18 mouse cellular contexts compared by ENCODE assay signal in the genomic region with DNA sequence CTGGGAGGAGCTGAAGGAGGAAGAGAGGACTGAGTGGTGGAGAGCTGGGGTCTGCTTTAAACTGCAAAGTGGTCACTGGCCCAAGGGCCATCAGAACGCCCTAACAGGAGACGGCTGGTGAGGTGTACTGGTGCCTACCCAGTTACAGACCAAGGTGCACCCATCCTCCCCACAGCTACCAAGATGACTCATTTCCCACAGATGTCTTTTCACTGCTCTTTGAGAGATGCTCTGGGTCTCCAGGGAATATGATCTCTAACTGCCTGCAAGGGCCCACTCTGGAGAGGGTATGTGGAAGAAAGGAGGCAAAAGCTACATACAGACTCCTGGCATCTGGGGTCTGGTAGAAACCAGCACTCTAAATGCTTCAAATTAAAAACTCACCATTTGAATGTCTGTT. TPM values are rescaled to one million over a fixed set of nuclear protein-coding genes. Genes with fewer than 3 reads are reported as not detected.
DNase-seq lines count a peak whose midpoint lies in the region; ATAC-seq and TF ChIP-seq lines count a peak whose summit lies in the region.
"Had no signal": no experiment of that assay in that cellular context is flagged by ENCODE, and none has a peak within 500 bp of the region (broad histone marks: within the 10 kb centered on the region; RNA-seq: fewer than 3 reads in every experiment).

No protein-coding gene starts in this region.

- no peak for ATAC-seq in forebrain, postnatal 0 days
- ATAC-seq in forebrain, embryonic 16.5 days = no peak
- ATAC-seq in hindbrain, embryonic 15.5 days (ENCODE audit: low FRiP score, low read depth) = no peak
- no peak for ATAC-seq in hindbrain, embryonic 12.5 days (ENCODE audit: low FRiP score)
- no peak for ATAC-seq in neural tube, embryonic 15.5 days (ENCODE audit: low FRiP score)

- H3ac ChIP-seq in myocyte (ENCODE audit: control insufficient read depth, insufficient read length) = no peak overlapping the region

- H3K9ac ChIP-seq in forebrain, postnatal 0 days = no peak overlapping the region
- H3K9ac ChIP-seq in forebrain, embryonic 16.5 days (replicated peaks; ENCODE audit: low read depth, low read length) = no peak overlapping the region
- H3K9ac ChIP-seq in hindbrain, embryonic 15.5 days = no peak overlapping the region
- H3K9ac ChIP-seq in hindbrain, embryonic 12.5 days = no peak overlapping the region
- no peak overlapping the region for H3K9ac ChIP-seq in neural tube, embryonic 15.5 days (replicated peaks)

- H3K4me2 ChIP-seq in forebrain, postnatal 0 days (ENCODE audit: low read depth) = peak overlapping the region; percentile 97; the same call in 1 of the 2 replicates
- H3K4me2 ChIP-seq in forebrain, embryonic 16.5 days (ENCODE audit: low read length) = no peak overlapping the region
- peak overlapping the region; percentile 79; the same call in 1 of the 2 replicates for H3K4me2 ChIP-seq in hindbrain, embryonic 15.5 days
- H3K4me2 ChIP-seq in hindbrain, embryonic 12.5 days (replicated peaks) = no peak overlapping the region
- H3K4me2 ChIP-seq in neural tube, embryonic 15.5 days = peak overlapping the region; percentile 98; the same call in 1 of the 2 replicates
- peak overlapping the region; percentile 83 for H3K4me2 ChIP-seq in myocyte (ENCODE audit: low read depth)

- TF ChIP-seq CTCF in forebrain, postnatal 0 days (IDR thresholded peaks at IDR 0.05; ENCODE audit: low read depth) = no peak

- no peak for DNase-seq in forebrain, postnatal 0 days
- DNase-seq in neural tube, embryonic 10.5 days (ENCODE audit: extremely low spot score, low spot score) = no peak
- DNase-seq in ovary, postnatal 36 days (ENCODE audit: low spot score) = no peak
- DNase-seq: adrenal gland, adult 2 months; cerebellum, adult 9-11 months; layer of hippocampus, postnatal 36 days; liver; retina, postnatal 1 day; thymus, postnatal 36 days had no signal

- no peaks in the 10 kb centered on the region for H3K79me2 ChIP-seq in myocyte (ENCODE audit: control insufficient read depth, insufficient read depth)

- no peak for TF ChIP-seq POLR2A in myocyte (IDR thresholded peaks at IDR 0.05; ENCODE audit: insufficient read length, low read depth)

- no peak overlapping the region for H3K4me3 ChIP-seq in forebrain, postnatal 0 days (ENCODE audit: low read depth, low read length)
- H3K4me3 ChIP-seq in forebrain, embryonic 16.5 days (replicated peaks; ENCODE audit: low read length) = no peak overlapping the region
- H3K4me3 ChIP-seq in hindbrain, embryonic 15.5 days = no peak overlapping the region
- H3K4me3 ChIP-seq in hindbrain, embryonic 12.5 days = no peak overlapping the region
- H3K4me3 ChIP-seq in neural tube, embryonic 15.5 days (replicated peaks) = no peak overlapping the region; the same call in 1 of the 2 replicates
- H3K4me3 ChIP-seq in myocyte = no peak overlapping the region

- H3K36me3 ChIP-seq in forebrain, postnatal 0 days (ENCODE audit: insufficient read depth) = no peaks in the 10 kb centered on the region
- no peaks in the 10 kb centered on the region for H3K36me3 ChIP-seq in forebrain, embryonic 16.5 days (ENCODE audit: control insufficient read depth, insufficient read depth)
- no peaks in the 10 kb centered on the region for H3K36me3 ChIP-seq in hindbrain, embryonic 15.5 days
- H3K36me3 ChIP-seq in hindbrain, embryonic 12.5 days = no peaks in the 10 kb centered on the region
- no peaks in the 10 kb centered on the region for H3K36me3 ChIP-seq in neural tube, embryonic 15.5 days
- H3K36me3 ChIP-seq in myocyte (ENCODE audit: control insufficient read depth, insufficient read depth) = no peaks in the 10 kb centered on the region
- H3K36me3 ChIP-seq: heart, embryonic 12.5 days had no signal

- 78% methylated on average over 2 of the region's 2 CpGs for WGBS in forebrain, postnatal 0 days
- 77% methylated on average over 2 of the region's 2 CpGs for WGBS in forebrain, embryonic 16.5 days
- WGBS in hindbrain, embryonic 15.5 days = 89% methylated on average over 2 of the region's 2 CpGs
- 76% methylated on average over 2 of the region's 2 CpGs for WGBS in hindbrain, embryonic 12.5 days
- 81% methylated on average over 2 of the region's 2 CpGs for WGBS in neural tube, embryonic 15.5 days

- no peaks in the 10 kb centered on the region for H3K4me1 ChIP-seq in forebrain, postnatal 0 days (ENCODE audit: insufficient read depth)
- H3K4me1 ChIP-seq in forebrain, embryonic 16.5 days (replicated peaks; ENCODE audit: control insufficient read depth, insufficient read depth, low read length) = peaks cover 6% of the 10 kb centered on the region
- H3K4me1 ChIP-seq in hindbrain, embryonic 15.5 days (replicated peaks) = peaks cover 6% of the 10 kb centered on the region; the same call in 1 of the 2 replicates
- peaks cover 12% of the 10 kb centered on the region for H3K4me1 ChIP-seq in hindbrain, embryonic 12.5 days
- peaks cover 15% of the 10 kb centered on the region for H3K4me1 ChIP-seq in neural tube, embryonic 15.5 days

- H3K27me3 ChIP-seq in forebrain, postnatal 0 days (ENCODE audit: insufficient read depth, low read length) = no peaks in the 10 kb centered on the region
- peaks cover 7% of the 10 kb centered on the region; the same call in 1 of the 2 replicates for H3K27me3 ChIP-seq in forebrain, embryonic 16.5 days (replicated peaks; ENCODE audit: control insufficient read depth, insufficient read depth, low read length)
- peaks cover 10% of the 10 kb centered on the region; the same call in 1 of the 2 replicates for H3K27me3 ChIP-seq in hindbrain, embryonic 15.5 days
- H3K27me3 ChIP-seq in hindbrain, embryonic 12.5 days = peaks cover 35% of the 10 kb centered on the region
- peaks cover 15% of the 10 kb centered on the region; the same call in 1 of the 2 replicates for H3K27me3 ChIP-seq in neural tube, embryonic 15.5 days (replicated peaks)
- H3K27me3 ChIP-seq in myocyte (ENCODE audit: control insufficient read depth, insufficient read depth, insufficient read length) = peaks cover 5% of the 10 kb centered on the region

- no peak overlapping the region for H3K27ac ChIP-seq in forebrain, postnatal 0 days (ENCODE audit: low read depth, low read length)
- H3K27ac ChIP-seq in forebrain, embryonic 16.5 days (ENCODE audit: low read length) = no peak overlapping the region
- H3K27ac ChIP-seq in hindbrain, embryonic 15.5 days (replicated peaks) = no peak overlapping the region
- no peak overlapping the region for H3K27ac ChIP-seq in hindbrain, embryonic 12.5 days
- no peak overlapping the region for H3K27ac ChIP-seq in neural tube, embryonic 15.5 days (replicated peaks)
- H3K27ac ChIP-seq: forebrain, embryonic 13.5 days had no signal

- no peaks in the 10 kb centered on the region for H3K9me3 ChIP-seq in forebrain, postnatal 0 days (ENCODE audit: low read length)
- H3K9me3 ChIP-seq in forebrain, embryonic 16.5 days (ENCODE audit: control insufficient read depth, low read length) = no peaks in the 10 kb centered on the region
- H3K9me3 ChIP-seq in hindbrain, embryonic 15.5 days = no peaks in the 10 kb centered on the region
- H3K9me3 ChIP-seq in hindbrain, embryonic 12.5 days (replicated peaks) = no peaks in the 10 kb centered on the region
- no peaks in the 10 kb centered on the region for H3K9me3 ChIP-seq in neural tube, embryonic 15.5 days (replicated peaks)
- H3K9me3 ChIP-seq: forebrain, embryonic 13.5 days; heart, embryonic 12.5 days had no signal

TF ChIP-seq in myocyte, 11 proteins besides CTCF, POLR2A, EP300 and RAD21:
- TF ChIP-seq SRF (IDR thresholded peaks at IDR 0.05; ENCODE audit: control insufficient read depth, insufficient read length, low read depth) (no peak), USF1 (IDR thresholded peaks at IDR 0.05; ENCODE audit: low read depth) (no peak), REST (IDR thresholded peaks at IDR 0.05; ENCODE audit: insufficient read depth, insufficient read length) (no peak), MYOG (IDR thresholded peaks at IDR 0.05; ENCODE audit: control insufficient read depth in 1 of 3, insufficient read depth in 1 of 3, insufficient read length in 2 of 3, low read depth in 2 of 3) (no peak), MAX (IDR thresholded peaks at IDR 0.05; ENCODE audit: low read depth) (no peak), POLR2AphosphoS2 (IDR thresholded peaks at IDR 0.05; ENCODE audit: insufficient read length, low read depth) (no peak), MYOD1 (IDR thresholded peaks at IDR 0.05; ENCODE audit: control insufficient read depth in 1 of 3, insufficient read length in 2 of 3, low read depth in 2 of 3) (no peak), TCF3 (IDR thresholded peaks at IDR 0.05; ENCODE audit: insufficient read length, low read depth) (no peak)

RNA-seq across cellular contexts. Expression of gene Ak5, which starts 0.6 kb away (rescaled TPM):
- 14.6 and 14.8 TPM in 2 replicates for total RNA-seq in forebrain, postnatal 0 days (2014; rRNA removed)
- polyA plus RNA-seq in forebrain, postnatal 0 days (2015; fragmentation: Nextera tagmentation; extraction: Ambion mirVana) = 18.0 and 27.2 TPM in 2 replicates
- 7.4 and 10.9 TPM in 2 replicates for polyA plus RNA-seq in forebrain, embryonic 16.5 days (2015; fragmentation: Nextera tagmentation; extraction: Ambion mirVana)
- 16.0 and 16.3 TPM in 2 replicates for polyA plus RNA-seq in hindbrain, embryonic 15.5 days (2015; fragmentation: Nextera tagmentation; extraction: Ambion mirVana)
- polyA plus RNA-seq in hindbrain, embryonic 12.5 days (2016; fragmentation: Nextera tagmentation; extraction: Ambion mirVana) = 2.1 and 2.4 TPM in 2 replicates
- polyA plus RNA-seq in neural tube, embryonic 15.5 days (2015; fragmentation: Nextera tagmentation; extraction: Ambion mirVana) = 22.7 and 24.4 TPM in 2 replicates
- polyA plus RNA-seq in myocyte (2012; fragmentation: generic; extraction: Trizol) = 2.2 TPM
- total RNA-seq: granulocyte monocyte progenitor cell, adult 5-6 weeks; heart, postnatal 25 days had no signal

RNA-seq across cellular contexts. Expression of gene Pigk, which starts 45.1 kb away (rescaled TPM):
- total RNA-seq in forebrain, postnatal 0 days (2014; rRNA removed) = 29.7 and 31.8 TPM in 2 replicates
- 41.1 and 46.0 TPM in 2 replicates for polyA plus RNA-seq in forebrain, postnatal 0 days (2015; fragmentation: Nextera tagmentation; extraction: Ambion mirVana)
- polyA plus RNA-seq in forebrain, embryonic 16.5 days (2015; fragmentation: Nextera tagmentation; extraction: Ambion mirVana) = 29.6 and 30.1 TPM in 2 replicates
- 50.8 and 52.3 TPM in 2 replicates for polyA plus RNA-seq in hindbrain, embryonic 15.5 days (2015; fragmentation: Nextera tagmentation; extraction: Ambion mirVana)
- 46.1 and 50.6 TPM in 2 replicates for polyA plus RNA-seq in hindbrain, embryonic 12.5 days (2016; fragmentation: Nextera tagmentation; extraction: Ambion mirVana)
- polyA plus RNA-seq in neural tube, embryonic 15.5 days (2015; fragmentation: Nextera tagmentation; extraction: Ambion mirVana) = 47.2 and 56.7 TPM in 2 replicates
- 20.7 TPM for polyA plus RNA-seq in myocyte (2012; fragmentation: generic; extraction: Trizol)

Comparison
In these comparisons a context has a peak if more than half of its experiments do, and no peak if none do; other contexts are left out.
1. H3K4me2 ChIP-seq: peak in forebrain, postnatal 0 days (single experiment), hindbrain, embryonic 15.5 days (single experiment), neural tube, embryonic 15.5 days (single experiment) and myocyte (single experiment); none in forebrain, embryonic 16.5 days (single experiment) and hindbrain, embryonic 12.5 days (single experiment).